Comparison of ENCODE assay signal across 15 mouse cellular contexts in genomic region chr19:24783736-24784135, GRCm38 (mm10).
DNase-seq lines count a peak whose midpoint lies in the region; ATAC-seq and TF ChIP-seq lines count a peak whose summit lies in the region.
"Had no signal": no experiment of that assay in that cellular context is flagged by ENCODE, and none has a peak within 500 bp of the region (broad histone marks: within the 10 kb centered on the region; RNA-seq: fewer than 3 reads in every experiment).

No protein-coding gene starts in this region.

- peaks cover 12% of the 10 kb centered on the region for H3K4me1 ChIP-seq in forebrain, embryonic 16.5 days (replicated peaks; ENCODE audit: control insufficient read depth, insufficient read depth, low read length)
- H3K4me1 ChIP-seq in stomach, embryonic 14.5 days (ENCODE audit: control insufficient read depth, insufficient read depth, low read length): peaks cover 36% of the 10 kb centered on the region; the same call in 1 of the 2 replicates

- H3K4me2 ChIP-seq in forebrain, embryonic 16.5 days (ENCODE audit: low read length): no peak overlapping the region
- H3K4me2 ChIP-seq in stomach, embryonic 14.5 days (replicated peaks; ENCODE audit: low read depth, low read length): 0 out of 2 replicates have a peak overlapping the region, but pooled peaks have one; percentile 3

- no peak for TF ChIP-seq CTCF in layer of hippocampus, adult 2 months (conservative IDR thresholded peaks at IDR 0.05)

- ATAC-seq in forebrain, embryonic 16.5 days: peak; percentile 68
- no peak; the same call in 1 of the 2 replicates for ATAC-seq in stomach, embryonic 14.5 days (ENCODE audit: insufficient number of reproducible peaks, insufficient read depth, low FRiP score, low read depth)
- ATAC-seq in erythroid progenitor cell, adult 5-6 weeks (replicated peaks; ENCODE audit: low FRiP score, poor library complexity, severe bottlenecking): no peak

- peak; percentile 46 for DNase-seq in embryo, embryonic 10 days (ENCODE audit: low spot score)
- DNase-seq in embryo, embryonic 9.5 days (ENCODE audit: extremely low spot score): no peak
- peak; percentile 8 to 11 for DNase-seq in layer of hippocampus, adult 2 months (ENCODE audit: low spot score in 2 of 2)
- DNase-seq in layer of hippocampus, postnatal 25 days (ENCODE audit: extremely low spot score in 1 of 2, low spot score in 1 of 2): no peak
- DNase-seq in cerebellum, postnatal 10 days: no peak
- DNase-seq: adrenal gland, postnatal 25 days; gastrocnemius, adult 2 months; heart, postnatal 14 days; kidney, adult 8-10 months; right cerebral cortex, postnatal 14 days had no signal

- H3K4me3 ChIP-seq in layer of hippocampus, adult 2 months: no peak overlapping the region
- H3K4me3 ChIP-seq in forebrain, embryonic 16.5 days (replicated peaks; ENCODE audit: low read length): no peak overlapping the region
- H3K4me3 ChIP-seq in stomach, embryonic 14.5 days (ENCODE audit: low read depth, low read length): no peak overlapping the region
- H3K4me3 ChIP-seq: gastrocnemius, adult 2 months had no signal

- no peak overlapping the region for H3K9ac ChIP-seq in forebrain, embryonic 16.5 days (replicated peaks; ENCODE audit: low read depth, low read length)
- no peak overlapping the region for H3K9ac ChIP-seq in stomach, embryonic 14.5 days (replicated peaks; ENCODE audit: low read depth, low read length)
- H3K9ac ChIP-seq: liver, embryonic 14.5 days had no signal

- no peaks in the 10 kb centered on the region for H3K36me3 ChIP-seq in forebrain, embryonic 16.5 days (ENCODE audit: control insufficient read depth, insufficient read depth)
- no peaks in the 10 kb centered on the region for H3K36me3 ChIP-seq in stomach, embryonic 14.5 days (ENCODE audit: control insufficient read depth, insufficient read depth, low read length)

- no peak overlapping the region for H3K27ac ChIP-seq in layer of hippocampus, adult 2 months
- H3K27ac ChIP-seq in forebrain, embryonic 16.5 days (ENCODE audit: low read length): no peak overlapping the region
- peak overlapping the region; percentile 55 for H3K27ac ChIP-seq in stomach, embryonic 14.5 days (ENCODE audit: low read length)
- H3K27ac ChIP-seq: gastrocnemius, adult 2 months; liver, embryonic 14.5 days; macrophage had no signal

- no peaks in the 10 kb centered on the region for H3K9me3 ChIP-seq in forebrain, embryonic 16.5 days (ENCODE audit: control insufficient read depth, low read length)
- H3K9me3 ChIP-seq in stomach, embryonic 14.5 days (ENCODE audit: control insufficient read depth, low read depth, low read length): no peaks in the 10 kb centered on the region

- 61% methylated on average over 9 of the region's 9 CpGs for WGBS in forebrain, embryonic 16.5 days
- WGBS in stomach, embryonic 14.5 days: 34% methylated on average over 9 of the region's 9 CpGs

- H3K27me3 ChIP-seq in forebrain, embryonic 16.5 days (replicated peaks; ENCODE audit: control insufficient read depth, insufficient read depth, low read length): no peaks in the 10 kb centered on the region
- no peaks in the 10 kb centered on the region for H3K27me3 ChIP-seq in stomach, embryonic 14.5 days (ENCODE audit: control insufficient read depth, insufficient read depth, low read length)

Comparison
In these comparisons a context has a peak if more than half of its experiments do, and no peak if none do; other contexts are left out.
1. DNase-seq: peak in embryo, embryonic 10 days (single experiment) and layer of hippocampus, adult 2 months (2 of 2); none in embryo, embryonic 9.5 days (single experiment), layer of hippocampus, postnatal 25 days (0 of 2) and cerebellum, postnatal 10 days (0 of 2).